Mouse (Mus musculus): Measurements from ENCODE around the gene Erbin.
A peak's percentile ranks its signal among the peaks of the same experiment; 100 is the strongest.

Gene Erbin

GRCm38 (mm10) chr13:103806210-103806851 is 114.0 kb downstream of the Erbin start:
- peak; percentile 69 for DNase-seq

GRCm38 (mm10) chr13:103803721-103804120 is 116.6 kb downstream of the Erbin start:
- no peak for DNase-seq

DNA sequence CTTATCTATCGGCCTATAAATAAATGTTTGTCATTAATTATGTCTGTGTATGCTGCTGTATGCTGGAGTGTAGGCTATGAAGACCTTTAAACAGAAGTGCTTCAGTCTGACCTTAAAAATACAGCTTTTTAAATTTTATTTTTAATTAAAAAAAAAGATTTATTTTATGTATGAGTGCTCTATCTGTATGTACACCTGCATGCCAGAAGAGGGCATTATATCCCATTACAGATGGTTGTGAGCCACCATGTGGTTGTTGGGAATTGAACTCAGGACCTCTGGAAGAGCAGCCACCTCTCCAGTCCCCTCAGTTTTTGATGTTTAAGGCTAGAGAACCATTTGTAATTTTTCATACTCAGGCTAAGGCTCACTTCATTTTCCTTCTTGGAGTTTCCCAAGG is 119.3 kb downstream of the Erbin start:
- DNase-seq, result no peak

DNA sequence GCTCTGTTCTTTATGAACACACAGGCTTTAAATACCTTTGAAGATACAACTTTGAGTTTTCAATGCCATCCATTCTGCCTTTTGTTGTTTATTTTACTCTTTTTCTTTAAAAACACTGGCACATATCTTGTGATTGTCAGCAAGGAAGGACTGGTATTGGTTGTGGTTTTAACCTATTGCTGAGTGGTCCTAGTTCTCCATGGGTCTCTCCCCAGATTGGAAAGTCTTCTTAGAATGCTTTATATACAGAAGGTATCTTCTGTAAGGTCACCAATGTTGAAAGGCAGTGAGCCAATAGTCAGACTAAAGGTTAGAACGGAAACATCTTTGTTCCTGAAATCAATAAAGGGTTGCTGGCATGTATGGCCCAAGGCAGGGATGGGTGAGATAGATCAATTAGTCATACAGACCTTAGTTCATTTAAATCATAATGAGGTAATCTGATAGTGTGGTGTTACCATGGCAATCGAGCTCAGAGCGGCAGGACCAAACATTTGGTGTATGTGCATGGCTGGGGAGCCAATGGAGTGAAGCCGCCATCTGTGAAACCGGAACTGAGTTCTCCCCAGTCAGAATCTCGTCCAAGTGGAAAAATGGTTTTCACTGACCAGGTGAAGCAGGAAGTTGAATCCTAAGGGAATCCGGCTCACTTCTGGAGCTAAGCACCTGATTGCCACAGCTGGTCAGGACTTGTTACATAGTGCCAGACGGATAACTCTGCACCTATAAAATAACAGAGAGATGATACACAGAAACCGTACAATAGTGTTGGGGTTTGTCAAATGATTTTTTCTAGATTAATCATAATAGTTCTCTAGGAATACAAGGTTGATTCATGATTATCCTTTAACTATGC is 125.4 kb downstream of the Erbin start:
- no peak for DNase-seq

GRCm38 (mm10) chr13:103779922-103780585 is 140.3 kb downstream of the Erbin start:
- DNase-seq, result no peak

GRCm38 (mm10) chr13:103777126-103777525 is 143.2 kb downstream of the Erbin start:
- DNase-seq, result no peak

DNA sequence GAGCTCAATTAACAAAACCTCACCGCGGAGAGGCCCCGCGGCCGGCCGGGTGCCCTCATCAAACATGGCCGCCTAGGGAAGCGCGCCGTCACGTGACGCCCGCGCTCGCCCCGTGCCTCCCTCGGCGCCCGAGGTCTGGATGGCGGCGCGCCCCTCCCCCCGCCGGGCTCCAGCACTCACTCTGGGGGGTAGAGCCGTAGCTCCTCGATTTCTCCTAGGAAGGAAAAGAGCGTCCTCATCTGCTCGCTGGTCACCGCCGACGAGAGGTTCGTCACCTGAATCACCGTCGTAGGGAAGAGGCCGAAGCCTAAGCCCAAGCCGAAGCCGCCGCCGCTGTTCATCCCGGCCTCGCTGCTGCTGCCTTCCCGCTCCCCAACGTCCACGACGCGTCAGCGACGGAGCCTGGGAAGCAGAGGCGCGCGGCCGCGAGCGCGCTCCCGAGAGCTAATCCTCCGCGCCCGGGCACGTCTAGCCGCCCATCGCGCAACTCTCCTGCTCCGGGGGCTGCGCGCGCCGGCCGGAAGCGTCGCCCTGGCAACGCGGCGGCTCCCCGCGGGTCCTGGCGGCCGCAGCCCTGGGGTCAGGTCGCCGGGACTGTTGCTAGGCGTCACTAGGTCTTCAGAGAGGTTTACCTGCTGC is 146.1 kb downstream of the Erbin start, which contains the start of gene Srek1:
Gene Srek1, minus strand, starts transcription at position 490 of the 639 bp plus-strand sequence.
- DNase-seq, result peak; percentile 97

- DNase-seq, result no peak
These were observed 146.8 kb downstream of the Erbin start for GRCm38 (mm10) chr13:103773407-103774118.

DNA sequence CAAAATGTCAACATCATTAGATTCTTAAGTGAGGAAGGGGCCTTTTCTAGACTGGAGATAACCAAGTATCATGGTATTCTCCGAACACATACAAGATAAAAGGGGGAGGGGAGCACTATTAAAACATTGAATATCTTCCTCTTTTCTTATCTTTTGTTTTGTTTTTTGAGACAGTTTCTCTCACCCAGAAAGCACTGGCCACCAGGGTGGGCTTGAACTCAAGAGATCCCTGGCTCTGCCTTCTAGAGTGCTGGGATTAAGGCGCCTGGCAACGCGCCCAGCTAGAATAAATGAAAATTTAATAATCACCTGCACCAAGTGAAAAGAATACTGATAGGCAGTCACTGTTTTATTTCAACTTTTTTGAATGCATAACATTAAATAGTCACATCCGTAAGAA is 147.4 kb downstream of the Erbin start:
- no peak for DNase-seq

- DNase-seq, result no peak
These were observed 149.5 kb downstream of the Erbin start for GRCm38 (mm10) chr13:103770821-103771220.
